ENCODE assay signal across 16 mouse cellular contexts in the genomic region with DNA sequence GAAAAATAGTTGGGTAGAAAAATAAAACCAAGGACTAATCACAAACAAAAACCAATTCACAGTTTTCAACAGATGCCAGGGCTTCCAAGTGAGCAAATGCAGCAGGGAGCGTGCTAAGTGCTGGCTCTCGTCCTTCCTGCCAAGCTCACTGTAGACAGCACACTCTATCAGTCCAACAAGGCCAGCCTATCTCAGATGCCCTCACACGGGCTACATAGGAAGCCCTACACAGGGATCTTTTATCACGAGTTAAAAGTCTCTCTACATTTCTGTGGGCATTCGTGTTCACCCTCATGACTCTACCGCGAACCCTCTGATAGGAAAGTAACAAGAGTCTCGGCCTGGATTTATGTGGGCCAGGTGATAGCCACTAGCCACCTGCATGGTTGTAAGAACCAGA.
DNase-seq lines count a peak whose midpoint lies in the region; ATAC-seq lines count a peak whose summit lies in the region.
"Had no signal": no experiment of that assay in that cellular context is flagged by ENCODE, and none has a peak within 500 bp of the region (broad histone marks: within the 10 kb centered on the region; RNA-seq: fewer than 3 reads in every experiment).

No protein-coding gene starts in this region.

- H3K9me3 ChIP-seq in heart, embryonic 10.5 days = no peaks in the 10 kb centered on the region
- H3K9me3 ChIP-seq in embryonic facial prominence, embryonic 14.5 days (ENCODE audit: control insufficient read depth, low read length) = no peaks in the 10 kb centered on the region
- no peaks in the 10 kb centered on the region for H3K9me3 ChIP-seq in limb, embryonic 10.5 days (replicated peaks)

- H3K27me3 ChIP-seq in heart, embryonic 10.5 days (ENCODE audit: insufficient read depth, poor library complexity, severe bottlenecking) = no peaks in the 10 kb centered on the region
- H3K27me3 ChIP-seq in embryonic facial prominence, embryonic 14.5 days (replicated peaks; ENCODE audit: control insufficient read depth, insufficient read depth, low read length) = no peaks in the 10 kb centered on the region
- no peaks in the 10 kb centered on the region for H3K27me3 ChIP-seq in limb, embryonic 10.5 days (ENCODE audit: low read depth, poor library complexity, severe bottlenecking)

- H3K36me3 ChIP-seq in heart, embryonic 10.5 days = no peaks in the 10 kb centered on the region
- no peaks in the 10 kb centered on the region for H3K36me3 ChIP-seq in embryonic facial prominence, embryonic 14.5 days (ENCODE audit: control insufficient read depth, insufficient read depth, low read length)
- no peaks in the 10 kb centered on the region for H3K36me3 ChIP-seq in limb, embryonic 10.5 days

- no peak for ATAC-seq in embryonic facial prominence, embryonic 14.5 days (ENCODE audit: low read depth)
- ATAC-seq: inflammation-experienced regulatory T-cells, adult 6 months had no signal

- no peak overlapping the region for H3K9ac ChIP-seq in embryonic facial prominence, embryonic 14.5 days (ENCODE audit: low read depth, low read length)

- 18% methylated on average over 8 of the region's 8 CpGs for WGBS in heart, embryonic 10.5 days
- WGBS in embryonic facial prominence, embryonic 14.5 days = 85% methylated on average over 8 of the region's 8 CpGs
- WGBS in limb, embryonic 10.5 days = 86% methylated on average over 8 of the region's 8 CpGs

- no peak for DNase-seq in heart, embryonic 10.5 days (ENCODE audit: low spot score)
- no peak for DNase-seq in heart, adult 18-20 months
- DNase-seq in lung, postnatal 10 days = peak; percentile 8
- no peak for DNase-seq in lung, postnatal 36 days
- DNase-seq in embryonic facial prominence, embryonic 14.5 days (ENCODE audit: low spot score) = peak; percentile 19
- no peak for DNase-seq in limb, embryonic 10.5 days (ENCODE audit: low spot score)
- DNase-seq in frontal cortex, postnatal 10 days (ENCODE audit: low spot score in 2 of 2) = no peak
- DNase-seq in urinary bladder, adult 2 months (ENCODE audit: low spot score) = no peak
- DNase-seq: cerebellum, adult 11-12 months; gastrocnemius, postnatal 14 days; layer of hippocampus, adult 9-11 months; right cerebral cortex, postnatal 25 days; thymus, postnatal 14 days had no signal

- peak overlapping the region; percentile 83 for H3K27ac ChIP-seq in heart, embryonic 10.5 days
- 0 out of 2 replicates have a peak overlapping the region, but pooled peaks have one; percentile 68 for H3K27ac ChIP-seq in embryonic facial prominence, embryonic 14.5 days (replicated peaks; ENCODE audit: low read depth, low read length)
- H3K27ac ChIP-seq in limb, embryonic 10.5 days = peak overlapping the region; percentile 70; the same call in 1 of the 2 replicates
- H3K27ac ChIP-seq: kidney, postnatal 0 days had no signal

- no peak overlapping the region for H3K4me2 ChIP-seq in embryonic facial prominence, embryonic 14.5 days (ENCODE audit: low read depth, low read length)

- peaks cover 37% of the 10 kb centered on the region for H3K4me1 ChIP-seq in heart, embryonic 10.5 days
- H3K4me1 ChIP-seq in embryonic facial prominence, embryonic 14.5 days (ENCODE audit: control insufficient read depth, insufficient read depth, low read length) = peaks cover 34% of the 10 kb centered on the region
- peaks cover 24% of the 10 kb centered on the region for H3K4me1 ChIP-seq in limb, embryonic 10.5 days

- no peak overlapping the region for H3K4me3 ChIP-seq in heart, embryonic 10.5 days
- no peak overlapping the region for H3K4me3 ChIP-seq in embryonic facial prominence, embryonic 14.5 days (ENCODE audit: low read depth, low read length)
- H3K4me3 ChIP-seq in limb, embryonic 10.5 days = no peak overlapping the region
- H3K4me3 ChIP-seq: erythroblast, embryonic 14.5 days had no signal

Comparison
In these comparisons a context has a peak if more than half of its experiments do, and no peak if none do; other contexts are left out.
1. DNase-seq: peak in lung, postnatal 10 days (single experiment) and embryonic facial prominence, embryonic 14.5 days (single experiment); none in heart, embryonic 10.5 days (single experiment), heart, adult 18-20 months (0 of 2), lung, postnatal 36 days (single experiment), limb, embryonic 10.5 days (single experiment), frontal cortex, postnatal 10 days (0 of 2) and urinary bladder, adult 2 months (single experiment).
2. Peak in every context shown above with its lines, with median percentiles within 50 percentile points of each other: H3K27ac ChIP-seq.